Mouse (Mus musculus) spleen, adult 2 months (tissue): ENCODE data around the gene Ccdc6. TPM values are rescaled to one million over a fixed set of nuclear protein-coding genes. Genes with fewer than 3 reads are reported as not detected.

ENCODE experiments used
- DNase-seq, 2 experiments: peaks; one replicate each; pipeline versions ENCODE4 v3.0.0 to v3.0.0-alpha.2; 2012 to 2021; ENCODE audit warnings: low spot score in 2 of 2, low read depth in 1 of 2
- H3K27ac ChIP-seq: fragments of 200-500 bp; 2 replicates; pipeline ENCODE4 v1.5.1; 2012; ENCODE audit warnings: low read length, inconsistent platforms; ENCODE audit not compliant: insufficient read depth
- H3K27me3 ChIP-seq: fragments of 200-500 bp; 2 replicates; pipeline ENCODE4 v1.6.1; 2012; ENCODE audit warnings: mild to moderate bottlenecking, moderate library complexity, low read length, inconsistent platforms; ENCODE audit not compliant: control insufficient read depth, insufficient read depth
- H3K36me3 ChIP-seq: fragments of 200-500 bp; 2 replicates; pipeline ENCODE4 v1.6.1; 2012; ENCODE audit warnings: mild to moderate bottlenecking, low read length, inconsistent platforms; ENCODE audit not compliant: control insufficient read depth, insufficient read depth
- H3K4me1 ChIP-seq: fragments of 200-500 bp; 2 replicates; pipeline ENCODE4 v1.6.1; 2011; ENCODE audit warnings: inconsistent platforms; ENCODE audit not compliant: control insufficient read depth, insufficient read depth, insufficient read length
- H3K4me3 ChIP-seq: fragments of 200-500 bp; 2 replicates; pipeline ENCODE4 v1.5.1; 2011; ENCODE audit warnings: mild to moderate bottlenecking, inconsistent platforms; ENCODE audit not compliant: insufficient read depth, insufficient read length; ENCODE audit errors: extremely low read depth
- CTCF ChIP-seq: fragments of 200-500 bp; IDR thresholded peaks from 2 replicates; pipeline ENCODE4 v1.5.1; 2011; ENCODE audit warnings: mild to moderate bottlenecking, inconsistent platforms; ENCODE audit not compliant: insufficient read depth, insufficient read length, insufficient replicate concordance; ENCODE audit errors: extremely low read depth
- POLR2A ChIP-seq: fragments of 200-500 bp; IDR thresholded peaks from 2 replicates; pipeline ENCODE4 v1.6.1; 2011; ENCODE audit warnings: low read depth, low read length, inconsistent platforms
- WGBS: fragments of 180-500 bp; shearing (Covaris S2); methylation state at CpG from one replicate; pipeline ENCODE4 v1.1.7; 2018; 5-methylcytosine and 5-hydroxymethylcytosine counted together
- polyA plus RNA-seq: library from polyadenylated mRNA; depleted of rRNA; stranded (reverse); fragments of >200 nt; gene quantifications from 2 replicates; pipeline ENCODE4 v1.2.3, GENCODE M21; 2012

Ccdc6 gene
- polyA plus RNA-seq, 1 experiment: 17.7 TPM

GRCm38 (mm10) chr10:70077452-70077851 lies 19.5 kb upstream of the Ccdc6 start:
- 76% methylated on average over 4 of the region's 4 CpGs for WGBS
- Histone ChIP-seq H3K36me3 (no peaks in the 10 kb centered on the region), H3K27me3 (no peaks in the 10 kb centered on the region), H3K4me3 (no peak overlapping the region), H3K4me1 (no peaks in the 10 kb centered on the region), H3K27ac (no peak overlapping the region)
- DNase-seq: no peak
- TF ChIP-seq POLR2A (no peak), CTCF (no peak)

DNA sequence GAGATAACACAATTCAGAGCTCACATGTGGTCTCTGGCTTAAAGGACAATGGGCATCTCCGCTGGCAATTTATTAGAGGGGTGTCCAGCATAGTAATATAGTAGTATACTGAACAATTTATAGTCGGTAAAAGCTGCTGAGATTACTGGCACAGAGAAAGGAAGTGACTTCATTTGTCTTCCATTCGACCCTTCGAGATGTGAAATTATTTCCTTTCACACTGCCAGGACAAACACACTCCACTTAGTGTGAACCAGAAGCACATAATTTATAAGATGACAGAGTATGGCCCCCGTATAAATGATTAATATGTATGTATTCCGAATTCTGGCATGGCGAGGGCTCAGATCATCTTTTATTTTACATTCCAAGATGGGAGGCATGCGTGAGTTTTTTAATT lies 16.0 kb upstream of the Ccdc6 start:
- no peak overlapping the region for H3K4me3 ChIP-seq
- 64% methylated on average over 8 of the region's 8 CpGs for WGBS
- no peak overlapping the region for H3K27ac ChIP-seq
- H3K36me3 ChIP-seq: no peaks in the 10 kb centered on the region
- no peaks in the 10 kb centered on the region for H3K27me3 ChIP-seq
- no peak for TF ChIP-seq POLR2A
- TF ChIP-seq CTCF: no peak
- no peaks in the 10 kb centered on the region for H3K4me1 ChIP-seq
- no peak for DNase-seq

- Histone ChIP-seq H3K27me3 (no peaks in the 10 kb centered on the region), H3K36me3 (no peaks in the 10 kb centered on the region), H3K27ac (no peak overlapping the region), H3K4me1 (no peaks in the 10 kb centered on the region), H3K4me3 (no peak overlapping the region)
- no peak for TF ChIP-seq POLR2A
- 74% methylated on average over 19 of the region's 19 CpGs for WGBS
- no peak for DNase-seq
Measured at GRCm38 (mm10) chr10:70081564-70082175, 15.3 kb upstream of the Ccdc6 start.

GRCm38 (mm10) chr10:70083241-70083640 lies 13.7 kb upstream of the Ccdc6 start:
- Histone ChIP-seq H3K36me3 (no peaks in the 10 kb centered on the region), H3K27ac (no peak overlapping the region), H3K27me3 (no peaks in the 10 kb centered on the region), H3K4me1 (no peaks in the 10 kb centered on the region), H3K4me3 (no peak overlapping the region)
- no peak for DNase-seq
- WGBS: 81% methylated on average over 5 of the region's 5 CpGs
- TF ChIP-seq CTCF (no peak), POLR2A (no peak)

GRCm38 (mm10) chr10:70085256-70085961 lies 11.5 kb upstream of the Ccdc6 start:
- TF ChIP-seq POLR2A: no peak
- TF ChIP-seq CTCF: no peak
- 83% methylated on average over 12 of the region's 12 CpGs for WGBS
- no peaks in the 10 kb centered on the region for H3K36me3 ChIP-seq
- H3K4me1 ChIP-seq: no peaks in the 10 kb centered on the region
- no peak overlapping the region for H3K27ac ChIP-seq
- no peak overlapping the region for H3K4me3 ChIP-seq
- H3K27me3 ChIP-seq: no peaks in the 10 kb centered on the region
- no peak for DNase-seq

GRCm38 (mm10) chr10:70088788-70089187 lies 8.1 kb upstream of the Ccdc6 start:
- Histone ChIP-seq H3K4me3 (no peak overlapping the region), H3K36me3 (no peaks in the 10 kb centered on the region), H3K27ac (no peak overlapping the region), H3K27me3 (no peaks in the 10 kb centered on the region), H3K4me1 (no peaks in the 10 kb centered on the region)
- DNase-seq: no peak
- TF ChIP-seq CTCF (no peak), POLR2A (no peak)
- WGBS: 82% methylated on average over 5 of the region's 5 CpGs

DNA sequence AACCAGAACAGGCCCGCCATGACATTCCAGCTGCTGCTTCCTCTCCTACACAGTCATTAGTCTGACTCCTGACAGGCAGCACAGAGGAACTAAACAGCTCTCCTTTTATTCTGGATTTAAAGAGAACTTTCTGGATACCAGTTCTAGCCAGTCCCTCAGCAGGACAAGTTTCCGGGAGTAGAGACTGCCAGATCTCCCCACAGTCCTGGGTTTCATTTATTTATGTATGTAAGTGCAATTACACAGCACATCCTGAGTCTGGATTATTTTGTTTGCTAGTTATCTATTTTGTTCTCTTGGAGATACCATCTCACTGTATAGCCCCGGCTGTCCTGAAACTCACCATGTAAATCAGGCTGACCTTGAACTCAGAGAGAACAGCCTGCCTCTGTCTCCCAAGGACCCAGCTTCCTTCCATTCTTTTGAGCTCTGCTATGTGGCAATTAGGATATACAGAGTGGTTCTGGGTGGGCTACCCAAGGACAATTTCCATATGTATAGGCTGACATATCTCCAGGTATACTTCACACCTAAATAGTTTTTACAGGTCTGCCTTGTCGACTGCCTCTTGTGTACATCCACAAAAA lies 5.0 kb upstream of the Ccdc6 start:
- TF ChIP-seq POLR2A: no peak
- TF ChIP-seq CTCF: no peak
- Histone ChIP-seq H3K27ac (no peak overlapping the region), H3K4me3 (no peak overlapping the region), H3K36me3 (no peaks in the 10 kb centered on the region), H3K4me1 (no peaks in the 10 kb centered on the region), H3K27me3 (no peaks in the 10 kb centered on the region)
- 88% methylated on average over 4 of the region's 4 CpGs for WGBS
- DNase-seq: no peak
